Mouse (Mus musculus) skeletal muscle tissue, adult 2 months (tissue): ENCODE data around the gene Bdh1.
"Not testable (repeated sequence)": the region's sequence is repeated elsewhere in the genome, so short reads cannot be mapped to it uniquely, and the experiment has no call there.

ENCODE experiments used
- DNase-seq: peaks from one replicate; pipeline ENCODE4 v3.0.0-alpha.2; 2012; ENCODE audit warnings: low read depth, low spot score

Bdh1 gene

DNA sequence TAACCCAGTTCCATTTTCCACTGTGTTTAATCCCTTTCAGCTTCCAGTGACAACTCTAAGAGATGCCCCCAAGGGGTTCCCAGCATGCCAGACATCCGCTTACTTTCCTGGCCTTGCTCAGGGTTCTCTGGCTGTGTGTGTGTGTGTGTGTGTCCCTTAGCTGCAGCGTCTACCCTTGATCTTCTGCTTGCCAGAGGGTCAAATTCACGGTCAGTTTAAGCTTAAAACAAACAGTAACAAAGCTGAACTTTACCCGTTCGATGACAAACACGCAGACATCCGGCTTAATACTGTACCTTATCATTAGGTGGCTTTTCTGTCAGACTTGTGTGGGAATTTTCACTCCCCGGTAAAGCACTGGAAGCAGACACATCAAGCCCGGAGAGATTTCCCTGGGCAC is at the start of gene Bdh1:
Gene Bdh1, plus strand, starts transcription at position 281 of the 400 bp plus-strand sequence.
- no peak for DNase-seq

DNA sequence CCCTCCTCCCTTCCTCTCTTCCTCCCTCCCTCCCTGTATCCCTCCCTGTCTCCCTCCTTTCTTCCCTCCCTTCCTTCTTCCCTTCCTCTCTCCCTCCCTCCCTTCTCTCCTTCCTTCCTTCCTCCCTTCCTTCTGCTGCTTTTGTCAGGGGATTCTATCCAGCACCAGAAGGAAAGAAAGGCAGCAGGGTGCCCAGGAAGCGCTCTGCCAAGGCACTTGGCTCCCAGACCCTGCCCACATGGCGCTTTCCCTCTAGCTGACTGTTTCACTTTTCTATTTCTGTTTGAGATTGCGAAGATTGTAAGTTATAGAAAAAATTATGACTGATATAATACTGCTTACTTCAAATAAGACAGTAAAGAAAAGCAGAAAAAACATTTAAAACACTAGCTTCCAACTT is 49.8 kb upstream of the Bdh1 start:
- not testable (repeated sequence) for DNase-seq

GRCm38 (mm10) chr16:31375877-31376582 is 46.0 kb upstream of the Bdh1 start:
- DNase-seq = not testable (repeated sequence)

DNA sequence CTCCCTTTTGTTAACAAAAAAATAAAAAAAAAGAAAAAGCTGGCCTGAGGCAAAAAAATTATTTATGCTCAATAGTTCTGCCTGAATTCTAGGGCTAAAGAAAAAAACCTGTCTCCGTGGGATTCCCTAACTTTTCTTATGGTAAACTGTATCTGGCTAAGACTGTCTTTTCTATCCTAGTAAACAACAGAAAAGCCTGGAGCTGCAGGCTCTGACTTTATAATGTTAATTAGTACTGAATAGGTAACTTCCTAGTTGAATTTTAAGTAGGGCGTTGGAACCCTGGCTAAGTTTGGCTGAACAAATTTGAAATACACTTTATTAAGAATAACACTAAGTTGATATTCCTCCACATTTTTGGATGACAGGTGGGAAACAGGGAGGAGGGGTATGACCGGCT is 33.8 kb upstream of the Bdh1 start:
- DNase-seq = not testable (repeated sequence)

DNA sequence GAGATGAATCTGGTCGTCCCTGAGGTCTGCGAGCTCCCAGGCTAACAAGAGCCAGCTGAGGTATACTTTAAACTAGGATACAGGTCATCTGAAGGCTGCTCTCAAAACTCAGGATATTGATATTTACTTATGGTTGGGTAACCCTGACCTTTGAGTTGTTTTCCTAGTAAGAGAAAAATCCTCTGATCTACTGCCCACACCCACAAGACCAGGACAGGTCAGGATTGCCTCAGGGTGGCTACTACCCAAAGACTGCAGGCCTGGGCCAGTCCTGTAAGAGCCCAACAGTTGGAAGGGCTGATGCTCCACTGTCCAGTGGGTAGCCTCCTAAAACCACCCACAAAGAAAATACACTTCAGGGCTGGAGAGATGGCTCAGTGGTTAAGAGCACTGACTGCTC is 22.8 kb upstream of the Bdh1 start:
- DNase-seq = no peak

DNA sequence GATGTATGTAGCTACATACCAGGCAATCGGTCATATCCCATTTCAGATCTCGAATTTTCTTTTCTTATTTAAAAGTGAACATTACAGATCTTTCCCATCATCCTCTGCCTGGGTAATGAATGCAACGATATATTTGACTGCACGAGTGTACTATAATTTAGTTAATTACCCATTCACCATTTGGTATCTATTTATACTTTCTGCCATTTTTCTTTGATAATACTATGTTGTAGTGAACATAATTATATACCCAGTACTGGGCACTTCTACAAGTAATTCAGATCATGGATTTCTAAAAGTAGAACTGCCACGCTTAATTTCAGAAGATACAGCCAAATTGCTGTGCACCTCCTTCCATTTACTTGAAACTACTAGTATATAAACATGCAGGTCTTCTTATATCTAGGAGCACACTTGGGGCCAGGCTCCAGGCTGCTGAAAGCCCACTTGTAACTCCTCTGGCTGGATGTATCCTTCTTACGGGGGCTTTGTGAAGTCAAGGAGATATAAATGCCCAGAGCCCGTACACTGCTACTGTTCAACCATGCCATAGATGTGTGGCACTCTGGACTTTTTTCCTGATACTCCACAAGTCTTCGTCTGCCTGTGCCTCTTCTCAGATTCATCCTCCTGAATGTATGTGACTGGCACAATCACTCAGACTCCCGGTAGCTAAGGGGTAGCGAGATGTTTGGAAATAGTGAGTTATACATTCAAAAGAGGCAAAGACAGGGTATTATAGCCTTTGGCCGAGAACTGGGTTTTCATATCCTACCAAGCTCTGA is 21.0 kb upstream of the Bdh1 start:
- no peak for DNase-seq

- DNase-seq = no peak
Measured at GRCm38 (mm10) chr16:31402096-31402495, 20.0 kb upstream of the Bdh1 start.

GRCm38 (mm10) chr16:31403971-31404370 is 18.1 kb upstream of the Bdh1 start:
- no peak for DNase-seq

- no peak for DNase-seq
Measured at GRCm38 (mm10) chr16:31405040-31405439, 17.0 kb upstream of the Bdh1 start.

- no peak for DNase-seq
Measured at GRCm38 (mm10) chr16:31407872-31408271, 14.2 kb upstream of the Bdh1 start.

DNA sequence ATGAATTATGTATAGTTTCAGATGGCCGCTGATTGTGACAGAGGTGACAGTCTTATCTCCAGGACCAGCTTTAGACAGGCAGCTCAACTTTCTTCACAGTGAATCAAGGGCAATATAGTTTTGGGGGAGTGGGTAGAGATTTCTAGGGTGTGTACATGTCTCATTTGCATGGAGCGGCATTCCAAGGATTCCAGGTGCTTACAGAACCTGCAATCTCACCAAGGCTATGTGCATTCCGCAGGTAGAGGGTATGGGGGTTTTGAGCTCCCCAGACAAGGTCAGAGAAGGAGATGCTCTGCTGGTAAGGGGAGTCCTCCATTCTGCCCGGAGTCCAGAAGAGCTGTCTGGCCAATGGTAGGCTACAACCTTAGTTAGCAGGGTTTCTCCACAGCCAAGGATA is 11.1 kb upstream of the Bdh1 start:
- no peak for DNase-seq

GRCm38 (mm10) chr16:31412321-31412720 is 9.8 kb upstream of the Bdh1 start:
- DNase-seq = peak; percentile 29

GRCm38 (mm10) chr16:31413777-31414176 is 8.3 kb upstream of the Bdh1 start:
- no peak for DNase-seq

- DNase-seq = no peak
Measured at GRCm38 (mm10) chr16:31415885-31416450, 6.1 kb upstream of the Bdh1 start.

- no peak for DNase-seq
Measured at GRCm38 (mm10) chr16:31418704-31419103, 3.4 kb upstream of the Bdh1 start.

DNA sequence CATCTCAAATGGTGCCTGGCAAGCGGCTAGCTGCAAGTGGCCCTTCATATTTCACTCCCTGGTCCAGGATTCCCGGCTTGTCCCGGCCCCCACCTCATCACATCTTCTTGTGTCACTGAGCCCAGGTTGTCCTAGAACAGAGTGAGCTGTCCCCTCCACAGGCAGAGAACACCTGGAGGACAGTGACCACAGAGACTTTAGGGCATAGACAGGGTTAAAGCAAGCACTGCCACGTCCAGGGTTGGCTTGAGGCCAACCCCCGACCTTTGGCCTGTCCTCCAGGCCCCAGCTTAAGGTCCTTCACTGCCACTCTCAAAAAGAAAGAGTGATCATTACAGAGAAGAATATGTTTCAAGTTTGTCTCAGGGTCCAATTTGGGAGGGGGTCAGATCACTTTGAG is 2.6 kb upstream of the Bdh1 start:
- DNase-seq = no peak

GRCm38 (mm10) chr16:31422722-31423121 is 642 bp downstream of the Bdh1 start:
- no peak for DNase-seq

- DNase-seq = no peak
Measured at GRCm38 (mm10) chr16:31423368-31423767, 1.3 kb downstream of the Bdh1 start.

DNA sequence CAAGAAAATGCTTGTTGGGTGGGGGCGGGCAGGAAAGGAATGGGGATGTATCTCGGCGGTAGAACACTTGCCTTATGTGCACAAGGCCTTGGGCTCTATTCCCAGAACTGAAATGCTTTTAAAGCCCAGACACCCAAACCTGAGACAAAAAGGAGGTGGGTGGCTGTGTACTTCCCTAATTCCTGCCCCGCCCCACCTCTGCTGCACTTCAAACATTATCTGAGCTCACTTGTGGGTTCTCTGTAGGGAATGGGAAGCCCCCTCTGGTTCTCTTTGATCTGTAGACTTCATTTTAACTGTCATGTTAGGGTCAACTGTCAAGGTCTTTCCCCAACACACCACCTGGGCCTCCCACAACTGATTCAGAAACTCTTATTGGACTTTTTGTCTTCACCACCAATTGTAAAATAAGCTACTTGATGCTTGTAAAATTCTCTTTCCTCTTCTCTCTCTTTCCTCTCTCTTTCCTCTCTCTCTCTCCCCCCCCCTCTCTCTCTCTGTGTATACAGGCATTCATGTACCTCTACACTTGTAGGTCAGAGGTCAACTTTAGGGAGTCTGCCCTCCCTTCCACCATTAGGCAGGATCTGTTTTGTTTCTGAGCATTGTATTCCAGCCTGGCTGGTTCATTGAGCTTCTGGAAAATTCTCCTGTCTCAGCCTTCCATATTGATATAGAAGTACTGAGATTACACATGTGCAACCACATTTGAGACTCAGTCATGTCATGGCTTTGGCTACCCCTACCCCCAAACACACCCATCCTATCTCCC is 2.5 kb downstream of the Bdh1 start:
- DNase-seq = no peak

DNA sequence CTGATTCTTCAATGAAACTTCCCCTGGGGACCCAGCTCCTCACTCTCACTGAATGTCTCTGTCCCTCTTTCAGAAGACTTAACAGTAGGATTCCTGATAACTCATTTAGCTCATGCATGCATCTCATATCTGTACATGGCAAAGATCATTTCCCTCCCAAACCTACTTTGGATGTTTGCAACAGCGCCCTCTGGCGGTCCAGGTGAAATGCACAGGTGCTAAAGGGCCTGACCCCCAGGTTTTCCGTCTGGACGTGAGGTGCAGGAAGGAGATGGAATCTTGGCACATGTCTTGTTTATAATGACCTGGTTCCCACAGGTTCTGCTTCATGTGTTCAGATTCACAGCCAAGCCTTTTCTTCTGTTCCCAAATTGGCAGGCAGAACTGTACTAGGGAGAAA is 3.4 kb downstream of the Bdh1 start:
- no peak for DNase-seq

DNA sequence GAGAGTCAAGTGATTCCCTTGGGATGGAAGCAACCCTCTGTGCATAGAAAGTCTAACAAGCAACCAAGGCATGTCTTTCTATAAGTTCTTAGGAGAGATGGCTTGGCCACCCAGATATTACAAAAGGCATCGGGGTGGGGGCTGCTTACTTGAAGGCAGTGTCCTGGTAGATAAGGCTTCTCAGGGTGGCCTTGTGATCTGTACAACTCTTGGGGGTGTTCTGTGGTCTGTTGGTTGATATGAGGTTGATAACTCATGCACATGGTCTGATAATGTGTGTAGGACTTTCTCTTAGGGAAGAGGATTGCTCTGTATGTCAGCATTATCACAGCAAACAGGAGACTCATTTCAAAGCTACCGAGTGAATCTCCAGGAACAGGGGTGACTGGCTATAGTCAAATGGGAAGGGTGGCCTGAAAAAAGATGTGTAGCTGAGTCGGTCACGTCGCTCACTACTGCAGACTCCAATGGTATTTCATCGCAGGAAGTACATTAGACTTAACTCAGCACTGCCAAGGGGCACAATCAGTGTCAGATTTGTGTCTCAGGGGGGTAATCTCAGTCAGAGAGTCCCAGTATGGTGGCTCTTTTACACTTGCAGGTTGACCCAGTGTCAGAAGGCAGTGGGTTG is 4.5 kb downstream of the Bdh1 start:
- DNase-seq = no peak

- no peak for DNase-seq
Measured at GRCm38 (mm10) chr16:31428335-31428674, 6.2 kb downstream of the Bdh1 start.
